Mouse (Mus musculus) heart, postnatal 25 days (tissue): ENCODE data around the gene Acbd5. TPM values are rescaled to one million over a fixed set of nuclear protein-coding genes. Genes with fewer than 3 reads are reported as not detected.
A peak's percentile ranks its signal among the peaks of the same experiment; 100 is the strongest.

Source experiments
- DNase-seq: peaks from one replicate; pipeline ENCODE4 v3.0.0; 2022; ENCODE audit warnings: low spot score
- intact Hi-C: fragments of 180-260 bp; cut with DNase I; formaldehyde crosslinking; loops from one replicate; pipeline ENCODE4 v1.15.1; 2025
- total RNA-seq, 2 experiments: library from RNA; stranded (reverse); gene quantifications; 2 replicates each; pipeline ENCODE4 v1.2.3; 2021

Acbd5 gene
- total RNA-seq, 2 experiments from 2014 or later, result 25.0 to 30.2 TPM

GRCm38 (mm10) chr2:23052523-23052922, 15.4 kb upstream of the Acbd5 start:
- peak; percentile 20 for DNase-seq

GRCm38 (mm10) chr2:23068370-23068737, 387 bp downstream of the Acbd5 start:
- intact Hi-C loops, result loop anchor here (1.0 to 10.0 kb wide), 3 partner anchors 29 to 174 kb away; partner anchors contain the start of gene Pdss1
- DNase-seq, result no peak

More at GRCm38 (mm10) chr2:23052523-23052922, 15.4 kb upstream of the Acbd5 start:
- intact Hi-C loops, result no loop called here

GRCm38 (mm10) chr2:23068894-23069744, 1.2 kb downstream of the Acbd5 start:
- peak; percentile 91 for DNase-seq
- intact Hi-C loops, result loop anchor here (1.0 to 10.0 kb wide), 3 partner anchors 30 to 174 kb away; partner anchors contain the start of gene Pdss1

DNA sequence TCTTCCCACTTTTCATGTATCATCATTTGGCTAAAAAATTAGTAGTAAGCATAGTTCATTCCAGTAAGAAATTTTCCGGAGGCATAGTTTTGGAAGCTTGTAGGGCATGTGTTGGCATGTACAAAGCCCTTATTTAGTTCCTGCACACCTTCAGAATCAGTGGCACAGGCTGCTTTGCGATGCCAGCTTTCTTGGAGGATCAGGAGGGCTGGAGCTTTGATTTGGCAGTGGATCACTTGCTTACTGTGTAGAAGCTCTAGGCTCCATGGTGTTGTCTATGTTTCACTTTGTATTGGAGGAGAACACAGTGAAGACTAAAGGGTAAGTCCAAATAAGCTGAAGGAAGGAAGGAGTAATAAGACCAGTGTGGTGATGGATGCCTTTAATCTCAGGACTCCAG, 2.5 kb downstream of the Acbd5 start:
- intact Hi-C loops, result no loop called here
- no peak for DNase-seq

- intact Hi-C loops, result no loop called here
- DNase-seq, result no peak
Measured at GRCm38 (mm10) chr2:23071406-23071805, 3.4 kb downstream of the Acbd5 start.

GRCm38 (mm10) chr2:23075846-23076245, 7.9 kb downstream of the Acbd5 start:
- intact Hi-C loops, result no loop called here
- no peak for DNase-seq

GRCm38 (mm10) chr2:23076783-23077182, 8.8 kb downstream of the Acbd5 start:
- intact Hi-C loops, result no loop called here
- no peak for DNase-seq

DNA sequence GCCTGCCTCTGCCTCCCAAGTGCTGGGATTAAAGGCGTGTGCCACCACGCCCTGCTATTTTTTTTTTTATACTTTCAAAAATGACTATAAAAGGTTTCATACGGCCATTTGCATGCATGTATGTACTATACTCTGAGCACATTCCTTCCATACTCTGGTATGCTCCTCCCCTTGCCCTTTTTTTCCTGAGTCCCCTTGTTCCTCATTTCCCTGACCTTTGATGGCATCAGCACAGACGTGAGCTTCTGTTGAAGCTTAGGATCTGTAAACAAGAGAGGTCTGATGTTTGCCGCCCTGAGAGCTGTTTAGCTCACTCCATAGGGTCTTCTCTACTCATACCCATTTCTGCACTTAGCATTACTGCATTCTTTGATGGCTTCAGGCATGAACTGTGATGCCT, 9.7 kb downstream of the Acbd5 start:
- intact Hi-C loops, result no loop called here
- no peak for DNase-seq

GRCm38 (mm10) chr2:23078588-23078987, 10.6 kb downstream of the Acbd5 start:
- no peak for DNase-seq
- intact Hi-C loops, result no loop called here

DNA sequence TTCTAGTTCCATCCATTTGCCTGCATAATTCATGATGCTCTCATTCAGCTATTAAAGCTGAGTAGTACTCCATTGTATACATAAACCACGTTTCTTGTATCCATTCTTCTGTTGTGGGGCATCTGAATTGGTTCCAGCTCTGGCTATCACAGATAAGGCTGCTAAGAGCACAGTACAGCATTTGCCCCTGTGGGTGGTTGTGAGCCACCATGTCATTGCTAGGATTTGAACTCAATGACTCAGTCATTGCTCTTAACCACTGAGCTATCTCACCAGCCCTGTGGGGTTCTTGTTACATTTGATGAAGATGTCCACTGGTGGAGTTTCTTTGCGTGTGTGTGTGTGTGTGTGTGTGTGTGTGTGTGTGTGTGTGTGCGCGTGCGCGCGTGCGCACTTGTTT, 16.6 kb downstream of the Acbd5 start:
- intact Hi-C loops, result no loop called here

GRCm38 (mm10) chr2:23092216-23092615, 24.2 kb downstream of the Acbd5 start:
- intact Hi-C loops, result no loop called here
- DNase-seq, result no peak

More for the DNA sequence above, 16.6 kb downstream of the Acbd5 start:
- DNase-seq, result no peak

DNA sequence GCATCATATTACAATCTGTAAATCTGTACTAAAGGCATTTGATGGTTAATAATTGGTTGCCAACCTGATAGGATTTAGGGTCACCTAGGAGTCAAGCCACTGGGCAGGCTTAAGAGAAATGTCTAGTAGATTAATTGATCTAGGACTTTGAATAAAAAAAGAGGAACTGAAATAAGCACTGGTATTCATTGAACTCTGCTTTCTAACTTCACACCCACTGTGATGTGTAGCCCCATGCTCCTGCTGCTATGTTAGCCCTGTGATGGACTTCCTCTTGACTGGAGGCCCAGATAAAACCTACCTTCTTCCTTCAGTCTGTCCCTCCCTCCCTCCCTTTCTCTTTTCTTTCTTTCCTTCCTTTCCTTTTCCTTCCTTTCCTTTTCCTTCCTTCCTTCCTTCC, 29.1 kb downstream of the Acbd5 start:
- intact Hi-C loops, result no loop called here
- no peak for DNase-seq

GRCm38 (mm10) chr2:23102266-23102665, 34.3 kb downstream of the Acbd5 start:
- DNase-seq, result no peak

DNA sequence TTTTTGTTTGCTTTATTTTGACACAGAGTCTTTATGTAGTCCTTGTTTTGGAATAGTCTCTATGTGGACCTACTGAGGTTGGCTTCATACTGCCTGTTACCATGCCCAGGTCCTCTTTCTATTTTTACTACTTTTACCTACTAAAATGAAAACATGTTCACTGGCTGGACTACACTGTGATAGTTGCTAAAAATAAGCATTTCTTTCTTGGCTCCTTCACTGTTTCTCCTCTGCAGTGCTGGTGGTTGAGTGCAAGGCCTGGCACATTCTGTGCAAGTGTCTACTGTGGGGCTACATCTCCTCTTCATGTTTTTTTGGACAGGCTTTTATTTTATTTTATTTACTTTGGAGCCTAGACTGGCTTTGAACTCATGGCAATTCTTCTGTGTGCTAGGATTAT, 51.6 kb downstream of the Acbd5 start:
- intact Hi-C loops, result no loop called here
- no peak for DNase-seq

More at GRCm38 (mm10) chr2:23102266-23102665, 34.3 kb downstream of the Acbd5 start:
- intact Hi-C loops, result no loop called here

GRCm38 (mm10) chr2:23155199-23155621, 87.2 kb downstream of the Acbd5 start:
- intact Hi-C loops, result loop anchor here (2.0 to 5.0 kb wide), 2 partner anchors 86 to 258 kb away; partner anchors contain the start of genes Acbd5 and Pdss1
- no peak for DNase-seq

DNA sequence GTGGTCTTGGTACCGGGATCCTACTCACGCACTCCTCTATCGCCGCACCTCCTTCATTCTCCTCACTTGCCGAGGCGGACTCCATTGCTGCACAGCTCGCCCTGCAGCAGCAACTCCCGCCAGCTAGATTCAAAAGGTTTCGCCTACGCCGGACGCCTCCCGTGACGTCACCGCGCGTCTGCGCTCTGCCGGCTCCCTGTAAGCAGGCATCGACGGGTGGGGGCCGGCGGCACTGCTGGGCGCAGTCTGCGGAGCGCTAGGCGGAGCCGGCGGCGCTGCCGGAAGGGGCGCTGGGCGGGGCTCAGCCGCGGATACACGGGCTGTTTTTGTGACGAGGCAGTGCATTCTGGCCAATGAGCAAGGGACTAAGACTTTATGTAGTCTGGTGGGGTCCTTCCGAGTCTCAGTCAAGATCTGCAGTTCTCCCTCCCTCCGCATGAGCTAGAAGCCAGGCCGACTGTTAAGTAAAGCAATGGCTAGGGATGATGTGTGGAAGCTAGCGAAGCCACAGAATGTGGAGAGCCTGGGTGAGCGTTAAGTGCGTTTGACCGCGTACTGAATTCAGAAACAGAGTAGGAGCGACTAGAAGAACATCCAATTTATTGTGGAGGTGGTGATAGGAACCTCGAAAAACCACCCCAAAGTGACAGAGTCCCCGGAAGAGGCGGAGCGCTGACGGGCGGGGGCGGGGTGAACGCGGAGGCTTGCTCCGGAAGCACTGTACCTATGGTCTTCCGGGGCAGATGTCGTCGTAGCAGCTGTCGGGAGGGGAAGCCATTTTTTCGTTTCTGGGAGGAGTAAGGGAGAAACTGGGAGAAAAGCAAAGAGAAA, 88.0 kb downstream of the Acbd5 start, which contains the start of the genes Mastl and Yme1l1:
Gene Mastl (minus strand): TSS at position 248 of the 831 bp plus-strand sequence.
Gene Yme1l1 (plus strand): TSS at position 593 of the 831 bp plus-strand sequence.
- peak; percentile 96 for DNase-seq
- intact Hi-C loops, result loop anchor here (2.0 to 5.0 kb wide), 2 partner anchors 87 to 259 kb away; partner anchors contain the start of genes Acbd5 and Pdss1

GRCm38 (mm10) chr2:23156608-23157081, 88.7 kb downstream of the Acbd5 start:
- intact Hi-C loops, result loop anchor here (5.0 kb wide), 1 partner anchor 259 kb away; the partner anchor contains the start of gene Pdss1

More at GRCm38 (mm10) chr2:23156608-23157081, 88.7 kb downstream of the Acbd5 start:
- no peak for DNase-seq
